Mouse (Mus musculus): ENCODE data around the gene Egfl7. TPM values are rescaled to one million over a fixed set of nuclear protein-coding genes. Genes with fewer than 3 reads are reported as not detected.

Egfl7 gene
- total RNA-seq, 2 experiments from 2014 or later, result 34.4 to 53.7 TPM

GRCm38 (mm10) chr2:26610526-26610925 lies 30.7 kb downstream of the Egfl7 start:
- intact Hi-C loops (cut with DNase I), result no loop called here
- no peak overlapping the region; the same call in 1 of the 2 replicates for H3K4me3 ChIP-seq
- TF ChIP-seq CTCF (IDR thresholded peaks at IDR 0.05), result no peak
- DNase-seq, result no peak
- peak overlapping the region; percentile 75; the same call in 1 of the 2 replicates for H3K27ac ChIP-seq

GRCm38 (mm10) chr2:26611054-26611453 lies 31.2 kb downstream of the Egfl7 start:
- no peak for DNase-seq
- Histone ChIP-seq H3K4me3 (no peak overlapping the region), H3K27ac (no peak overlapping the region)
- no peak for TF ChIP-seq CTCF (IDR thresholded peaks at IDR 0.05)
- intact Hi-C loops (cut with DNase I), result no loop called here

GRCm38 (mm10) chr2:26611896-26612295 lies 32.1 kb downstream of the Egfl7 start:
- DNase-seq, result no peak
- intact Hi-C loops (cut with DNase I), result no loop called here
- H3K4me3 ChIP-seq, result no peak overlapping the region
- no peak for TF ChIP-seq CTCF (IDR thresholded peaks at IDR 0.05)
- H3K27ac ChIP-seq, result no peak overlapping the region; the same call in 1 of the 2 replicates

GRCm38 (mm10) chr2:26614903-26615302 lies 35.1 kb downstream of the Egfl7 start:
- Histone ChIP-seq H3K27ac (peak overlapping the region; percentile 20; the same call in 1 of the 2 replicates), H3K4me3 (no peak overlapping the region)
- intact Hi-C loops (cut with DNase I), result no loop called here
- no peak for DNase-seq
- TF ChIP-seq CTCF (IDR thresholded peaks at IDR 0.05), result no peak

GRCm38 (mm10) chr2:26615459-26616124 lies 35.8 kb downstream of the Egfl7 start:
- intact Hi-C loops (cut with DNase I), result no loop called here
- no peak for TF ChIP-seq CTCF (IDR thresholded peaks at IDR 0.05)
- no peak overlapping the region for H3K27ac ChIP-seq
- no peak for DNase-seq
- H3K4me3 ChIP-seq, result no peak overlapping the region

- no peak for TF ChIP-seq CTCF (IDR thresholded peaks at IDR 0.05)
- no peak for DNase-seq
- intact Hi-C loops (cut with DNase I), result no loop called here
- H3K4me3 ChIP-seq, result no peak overlapping the region
- H3K27ac ChIP-seq, result no peak overlapping the region
Measured at GRCm38 (mm10) chr2:26617331-26617730, 37.5 kb downstream of the Egfl7 start.

- DNase-seq, result no peak
- TF ChIP-seq CTCF (IDR thresholded peaks at IDR 0.05), result no peak
- Histone ChIP-seq H3K27ac (no peak overlapping the region), H3K4me3 (no peak overlapping the region)
- intact Hi-C loops (cut with DNase I), result no loop called here
Measured at GRCm38 (mm10) chr2:26617928-26618327, 38.1 kb downstream of the Egfl7 start.

GRCm38 (mm10) chr2:26621246-26621645 lies 41.4 kb downstream of the Egfl7 start:
- no peak overlapping the region for H3K4me3 ChIP-seq
- DNase-seq, result no peak
- TF ChIP-seq CTCF (IDR thresholded peaks at IDR 0.05), result no peak
- intact Hi-C loops (cut with DNase I), result no loop called here
- no peak overlapping the region for H3K27ac ChIP-seq

- no peak for DNase-seq
- no peak for TF ChIP-seq CTCF (IDR thresholded peaks at IDR 0.05)
- intact Hi-C loops (cut with DNase I), result no loop called here
- no peak overlapping the region for H3K4me3 ChIP-seq
- H3K27ac ChIP-seq, result no peak overlapping the region
Measured at GRCm38 (mm10) chr2:26622984-26623383, 43.2 kb downstream of the Egfl7 start.

- TF ChIP-seq CTCF (IDR thresholded peaks at IDR 0.05), result no peak
Measured at GRCm38 (mm10) chr2:26625419-26625818, 45.6 kb downstream of the Egfl7 start.

GRCm38 (mm10) chr2:26626081-26626480 lies 46.3 kb downstream of the Egfl7 start:
- H3K27ac ChIP-seq, result no peak overlapping the region
- no peak for DNase-seq
- intact Hi-C loops (cut with DNase I), result no loop called here
- TF ChIP-seq CTCF (IDR thresholded peaks at IDR 0.05), result no peak
- no peak overlapping the region for H3K4me3 ChIP-seq

More at GRCm38 (mm10) chr2:26625419-26625818, 45.6 kb downstream of the Egfl7 start:
- Histone ChIP-seq H3K27ac (no peak overlapping the region), H3K4me3 (no peak overlapping the region)
- intact Hi-C loops (cut with DNase I), result no loop called here
- DNase-seq, result no peak

- peak within 1 kb of the TSS; percentile 58; the same call in 1 of the 2 replicates for H3K27ac ChIP-seq
- no peak for TF ChIP-seq CTCF (IDR thresholded peaks at IDR 0.05)
- intact Hi-C loops (cut with DNase I), result no loop called here
- H3K4me3 ChIP-seq, result peak within 1 kb of the TSS; percentile 82
- peak; percentile 75 for DNase-seq
Measured at GRCm38 (mm10) chr2:26627921-26628739, 48.3 kb downstream of the Egfl7 start, which contains the start of gene Fam69b. Fam69b (plus strand) TSS chr2:26628457.

- no peak for DNase-seq
- intact Hi-C loops (cut with DNase I), result no loop called here
- Histone ChIP-seq H3K4me3 (peak overlapping the region; percentile 82), H3K27ac (peak overlapping the region; percentile 58; the same call in 1 of the 2 replicates)
- TF ChIP-seq CTCF (IDR thresholded peaks at IDR 0.05), result no peak
Measured at GRCm38 (mm10) chr2:26628792-26629437, 49.1 kb downstream of the Egfl7 start.
